Mouse (Mus musculus): ENCODE measurements around the gene Setdb2. TPM values are rescaled to one million over a fixed set of nuclear protein-coding genes. Genes with fewer than 3 reads are reported as not detected.
"Not testable (repeated sequence)": the region's sequence is repeated elsewhere in the genome, so short reads cannot be mapped to it uniquely, and the experiment has no call there.

Gene Setdb2
- polyA plus RNA-seq, 1 experiment from 2014 or later: 6.5 TPM

GRCm38 (mm10) chr14:59433902-59434301, 6.8 kb downstream of the Setdb2 start:
- H3K4me1 ChIP-seq: no peaks in the 10 kb centered on the region
- no peak overlapping the region for H3K9ac ChIP-seq
- H3K4me2 ChIP-seq: no peak overlapping the region
- no peak for ATAC-seq (replicated peaks)
- H3K27me3 ChIP-seq (replicated peaks): no peaks in the 10 kb centered on the region
- 82% methylated on average over 2 of the region's 2 CpGs for WGBS
- no peaks in the 10 kb centered on the region for H3K9me3 ChIP-seq
- no peak overlapping the region for H3K27ac ChIP-seq
- no peaks in the 10 kb centered on the region for H3K36me3 ChIP-seq (replicated peaks)
- no peak overlapping the region for H3K4me3 ChIP-seq

- no peaks in the 10 kb centered on the region for H3K27me3 ChIP-seq (replicated peaks)
- H3K9ac ChIP-seq: no peak overlapping the region
- H3K4me2 ChIP-seq: no peak overlapping the region
- no peaks in the 10 kb centered on the region for H3K4me1 ChIP-seq
- H3K9me3 ChIP-seq: no peaks in the 10 kb centered on the region
- H3K27ac ChIP-seq: no peak overlapping the region
- H3K36me3 ChIP-seq (replicated peaks): no peaks in the 10 kb centered on the region
- ATAC-seq (replicated peaks): no peak
- H3K4me3 ChIP-seq: no peak overlapping the region
- 85% methylated on average over 1 of the region's 1 CpGs for WGBS
These were observed 10.1 kb downstream of the Setdb2 start for GRCm38 (mm10) chr14:59430556-59430955.

GRCm38 (mm10) chr14:59422912-59423663, 17.6 kb downstream of the Setdb2 start:
- no peak overlapping the region for H3K4me2 ChIP-seq
- H3K36me3 ChIP-seq (replicated peaks): no peaks in the 10 kb centered on the region
- H3K4me1 ChIP-seq: no peaks in the 10 kb centered on the region
- H3K9ac ChIP-seq: no peak overlapping the region
- no peak overlapping the region for H3K4me3 ChIP-seq
- 84% methylated on average over 11 of the region's 11 CpGs for WGBS
- no peak overlapping the region for H3K27ac ChIP-seq
- no peaks in the 10 kb centered on the region for H3K27me3 ChIP-seq (replicated peaks)
- no peaks in the 10 kb centered on the region for H3K9me3 ChIP-seq
- no peak for ATAC-seq (replicated peaks)

GRCm38 (mm10) chr14:59418171-59418570, 22.5 kb downstream of the Setdb2 start:
- H3K4me1 ChIP-seq: no peaks in the 10 kb centered on the region
- H3K4me3 ChIP-seq: no peak overlapping the region
- H3K9me3 ChIP-seq: no peaks in the 10 kb centered on the region
- H3K27ac ChIP-seq: no peak overlapping the region
- no peak overlapping the region for H3K4me2 ChIP-seq
- ATAC-seq (replicated peaks): no peak
- WGBS: 91% methylated on average over 4 of the region's 4 CpGs
- no peak overlapping the region for H3K9ac ChIP-seq
- H3K36me3 ChIP-seq (replicated peaks): no peaks in the 10 kb centered on the region
- H3K27me3 ChIP-seq (replicated peaks): no peaks in the 10 kb centered on the region

GRCm38 (mm10) chr14:59414979-59415378, 25.7 kb downstream of the Setdb2 start:
- not testable (repeated sequence) for H3K4me3 ChIP-seq; ATAC-seq (replicated peaks); H3K27me3 ChIP-seq (replicated peaks); H3K9ac ChIP-seq; H3K36me3 ChIP-seq (replicated peaks); H3K4me2 ChIP-seq; H3K27ac ChIP-seq; H3K9me3 ChIP-seq; H3K4me1 ChIP-seq
- 97% methylated on average over 2 of the region's 2 CpGs for WGBS

- no peak overlapping the region for H3K4me3 ChIP-seq
- ATAC-seq (replicated peaks): no peak
- no peaks in the 10 kb centered on the region for H3K9me3 ChIP-seq
- no peak overlapping the region for H3K4me2 ChIP-seq
- H3K9ac ChIP-seq: no peak overlapping the region
- H3K36me3 ChIP-seq (replicated peaks): no peaks in the 10 kb centered on the region
- WGBS: 86% methylated on average over 2 of the region's 2 CpGs
- H3K27ac ChIP-seq: no peak overlapping the region
- no peaks in the 10 kb centered on the region for H3K27me3 ChIP-seq (replicated peaks)
- H3K4me1 ChIP-seq: no peaks in the 10 kb centered on the region
These were observed 43.7 kb downstream of the Setdb2 start for GRCm38 (mm10) chr14:59396999-59397398.

GRCm38 (mm10) chr14:59395281-59395680, 45.4 kb downstream of the Setdb2 start, which contains the start of gene Phf11c:
Gene Phf11c (minus strand): TSS chr14:59395381.
- Histone ChIP-seq H3K9me3 (no peaks in the 10 kb centered on the region), H3K4me3 (no peak within 1 kb of the TSS), H3K36me3 (replicated peaks) (no peaks in the 10 kb centered on the region), H3K27me3 (replicated peaks) (no peaks in the 10 kb centered on the region), H3K4me1 (no peaks in the 10 kb centered on the region), H3K4me2 (no peak within 1 kb of the TSS), H3K9ac (no peak within 1 kb of the TSS), H3K27ac (no peak within 1 kb of the TSS)
- 88% methylated on average over 3 of the region's 3 CpGs for WGBS
- ATAC-seq (replicated peaks): no peak

GRCm38 (mm10) chr14:59390181-59390580, 50.5 kb downstream of the Setdb2 start:
- WGBS: 78% methylated on average over 4 of the region's 4 CpGs
- H3K9ac ChIP-seq; H3K4me1 ChIP-seq; H3K4me2 ChIP-seq; H3K9me3 ChIP-seq; H3K27me3 ChIP-seq (replicated peaks); H3K36me3 ChIP-seq (replicated peaks); H3K4me3 ChIP-seq; ATAC-seq (replicated peaks); H3K27ac ChIP-seq: not testable (repeated sequence)

- WGBS: 61% methylated on average over 1 of the region's 1 CpGs
- Histone ChIP-seq H3K4me1 (no peaks in the 10 kb centered on the region), H3K27me3 (replicated peaks) (no peaks in the 10 kb centered on the region), H3K27ac (no peak overlapping the region), H3K9ac (no peak overlapping the region), H3K4me3 (no peak overlapping the region), H3K4me2 (no peak overlapping the region), H3K9me3 (no peaks in the 10 kb centered on the region), H3K36me3 (replicated peaks) (no peaks in the 10 kb centered on the region)
- no peak for ATAC-seq (replicated peaks)
These were observed 51.2 kb downstream of the Setdb2 start for GRCm38 (mm10) chr14:59389532-59389931.

- Histone ChIP-seq H3K27me3 (replicated peaks) (no peaks in the 10 kb centered on the region), H3K4me3 (no peak overlapping the region), H3K36me3 (replicated peaks) (no peaks in the 10 kb centered on the region), H3K27ac (no peak overlapping the region), H3K4me2 (no peak overlapping the region), H3K9ac (no peak overlapping the region), H3K4me1 (no peaks in the 10 kb centered on the region), H3K9me3 (no peaks in the 10 kb centered on the region)
- no peak for ATAC-seq (replicated peaks)
- WGBS: 94% methylated on average over 25 of the region's 25 CpGs
These were observed 70.2 kb downstream of the Setdb2 start for GRCm38 (mm10) chr14:59370348-59371068.

- H3K9me3 ChIP-seq: no peaks in the 10 kb centered on the region
- WGBS: 89% methylated on average over 8 of the region's 8 CpGs
- no peaks in the 10 kb centered on the region for H3K27me3 ChIP-seq (replicated peaks)
- no peak for ATAC-seq (replicated peaks)
- H3K4me3 ChIP-seq: no peak overlapping the region
- no peaks in the 10 kb centered on the region for H3K4me1 ChIP-seq
- H3K36me3 ChIP-seq (replicated peaks): no peaks in the 10 kb centered on the region
- no peak overlapping the region for H3K4me2 ChIP-seq
- no peak overlapping the region for H3K9ac ChIP-seq
- no peak overlapping the region for H3K27ac ChIP-seq
These were observed 74.1 kb downstream of the Setdb2 start for GRCm38 (mm10) chr14:59366386-59367105.

GRCm38 (mm10) chr14:59365244-59365644, 75.4 kb downstream of the Setdb2 start, which contains the start of gene Phf11d:
Gene Phf11d (minus strand): TSS chr14:59365470.
- Histone ChIP-seq H3K9ac (no peak within 1 kb of the TSS), H3K4me3 (no peak within 1 kb of the TSS), H3K4me2 (no peak within 1 kb of the TSS), H3K27me3 (replicated peaks) (no peaks in the 10 kb centered on the region), H3K36me3 (replicated peaks) (no peaks in the 10 kb centered on the region), H3K4me1 (no peaks in the 10 kb centered on the region), H3K9me3 (no peaks in the 10 kb centered on the region), H3K27ac (no peak within 1 kb of the TSS)
- WGBS: 85% methylated on average over 6 of the region's 6 CpGs
- ATAC-seq (replicated peaks): no peak
